23 mouse cellular contexts compared by ENCODE assay signal in genomic region chr5:118017527-118017926, GRCm38 (mm10). TPM values are rescaled to one million over a fixed set of nuclear protein-coding genes. Genes with fewer than 3 reads are reported as not detected.
"Had no signal": no experiment of that assay in that cellular context is flagged by ENCODE, and none has a peak within 500 bp of the region (broad histone marks: within the 10 kb centered on the region; RNA-seq: fewer than 3 reads in every experiment).

No protein-coding gene starts in this region.

- H3K4me3 ChIP-seq: heart, adult 2 months; heart, embryonic 13.5 days; heart, embryonic 15.5 days; hindbrain, embryonic 13.5 days; hindbrain, embryonic 15.5 days; limb, embryonic 13.5 days; limb, embryonic 15.5 days; liver, embryonic 12.5 days had no signal

- H3K27ac ChIP-seq: heart, adult 2 months; heart, embryonic 13.5 days; heart, embryonic 15.5 days; hindbrain, embryonic 13.5 days; hindbrain, embryonic 15.5 days; hindbrain, postnatal 0 days; limb, embryonic 13.5 days; limb, embryonic 15.5 days; liver, embryonic 12.5 days had no signal

- DNase-seq: forebrain, postnatal 0 days; gastrocnemius, postnatal 10 days; gastrocnemius, postnatal 36 days; heart, adult 11 months; heart, adult 2 months; heart, postnatal 14 days; heart, postnatal 36 days; kidney, adult 18-20 months; kidney, adult 8-10 months; kidney, postnatal 14 days; kidney, postnatal 36 days; layer of hippocampus, adult 9-11 months; layer of hippocampus, postnatal 36 days; left cerebral cortex, postnatal 4 days had no signal

RNA-seq across cellular contexts. Expression of gene Tesc, which starts 10.0 kb away (rescaled TPM):
- total RNA-seq: hematopoietic stem cell, adult 5-6 weeks had no signal
